Mouse (Mus musculus) adrenal gland, postnatal 36 days (tissue): Measurements from ENCODE around the gene Cyp2d11. TPM values are rescaled to one million over a fixed set of nuclear protein-coding genes. Genes with fewer than 3 reads are reported as not detected.
"Not testable (repeated sequence)": the region's sequence is repeated elsewhere in the genome, so short reads cannot be mapped to it uniquely, and the experiment has no call there.

ENCODE experiments used
- DNase-seq, 2 experiments: peaks; one replicate each; pipeline ENCODE4 v3.0.0; 2021; ENCODE audit warnings: mixed read lengths in 1 of 2
- long read RNA-seq, 2 experiments: library from polyadenylated mRNA; stranded (forward); transcript quantifications; one replicate each; pipeline ENCODE4 v2.0.0; 2021; ENCODE audit warnings: borderline sequencing depth in 2 of 2
- total RNA-seq, 2 experiments: library from RNA; stranded (reverse); gene quantifications; 2 replicates each; pipeline ENCODE4 v1.2.3; 2021

The Cyp2d11 gene
- total RNA-seq: not detected
- long read RNA-seq, experiment 1: 0 reads
- long read RNA-seq, experiment 2: 0 reads

DNA sequence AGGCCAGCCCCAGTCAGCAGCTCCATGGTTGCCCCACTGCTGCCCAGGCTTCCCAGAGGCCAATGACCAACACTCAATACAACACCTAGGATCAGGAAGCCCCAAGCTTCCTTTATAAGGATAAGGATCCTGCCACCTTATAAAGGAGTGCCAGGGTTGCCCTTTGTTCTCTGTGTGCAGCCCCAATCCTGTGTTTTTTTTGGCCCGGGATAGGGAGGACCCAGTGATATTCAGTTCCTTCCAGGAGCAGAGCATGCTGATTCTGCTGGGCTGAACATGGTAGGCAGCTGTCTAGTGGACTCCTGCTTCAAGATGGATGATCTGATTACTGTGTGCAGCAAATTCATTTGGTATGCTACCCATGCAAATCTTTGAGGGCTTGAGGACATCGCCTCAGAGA, at the start of gene Cyp2d11:
Gene Cyp2d11 (minus strand): TSS at position 101 of the 400 bp plus-strand sequence.
- not testable (repeated sequence) for DNase-seq

DNA sequence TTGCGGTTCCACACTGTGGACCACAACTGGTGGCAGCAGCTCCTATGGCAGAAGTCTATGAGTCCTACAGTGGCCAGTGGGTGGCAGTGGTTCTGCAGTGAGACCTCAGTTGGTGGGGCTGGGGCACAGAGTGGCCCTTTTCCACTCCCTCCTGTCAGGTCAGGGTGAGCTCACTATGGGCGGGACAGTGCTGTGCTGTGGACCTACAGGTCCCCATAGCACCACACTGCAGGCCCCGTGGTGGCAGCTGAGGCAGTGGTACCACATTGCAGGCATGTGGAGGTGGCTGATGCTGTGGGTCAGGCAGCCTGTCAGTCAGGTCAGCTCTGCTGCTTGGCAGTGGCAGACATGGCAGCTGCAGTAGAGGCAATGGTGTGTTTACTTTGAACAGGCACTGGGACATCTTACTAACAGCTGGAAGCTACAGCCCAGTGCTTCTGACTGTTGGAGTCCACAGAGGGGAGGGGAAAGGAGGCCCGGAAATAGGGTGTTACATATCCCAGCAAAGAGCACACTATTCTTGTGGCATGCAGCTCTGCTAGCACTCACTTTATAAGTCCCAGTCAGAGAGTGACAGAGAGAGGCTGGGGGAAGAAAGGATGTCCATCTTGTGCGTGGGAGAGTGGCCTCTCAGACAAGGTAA, 44.3 kb upstream of the Cyp2d11 start:
- DNase-seq: no peak

DNA sequence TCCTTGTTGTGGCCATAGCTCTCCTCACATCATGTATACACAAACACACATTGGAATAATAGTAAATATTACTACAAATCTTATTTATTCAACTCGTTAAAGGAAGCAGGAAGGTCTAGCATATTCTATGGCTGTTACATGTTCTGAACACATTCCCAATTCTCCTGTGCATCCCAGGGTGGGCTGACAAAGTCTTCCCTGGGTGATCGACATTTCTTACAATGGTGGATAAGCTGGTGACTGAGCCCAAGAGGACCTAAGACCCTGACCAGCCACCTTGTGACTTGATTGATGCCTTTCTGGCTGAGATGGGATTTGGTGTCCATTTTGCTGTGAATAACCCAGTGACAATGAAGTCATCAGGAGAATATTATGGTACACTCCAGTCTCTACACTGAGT, 41.8 kb upstream of the Cyp2d11 start:
- no peak for DNase-seq

DNA sequence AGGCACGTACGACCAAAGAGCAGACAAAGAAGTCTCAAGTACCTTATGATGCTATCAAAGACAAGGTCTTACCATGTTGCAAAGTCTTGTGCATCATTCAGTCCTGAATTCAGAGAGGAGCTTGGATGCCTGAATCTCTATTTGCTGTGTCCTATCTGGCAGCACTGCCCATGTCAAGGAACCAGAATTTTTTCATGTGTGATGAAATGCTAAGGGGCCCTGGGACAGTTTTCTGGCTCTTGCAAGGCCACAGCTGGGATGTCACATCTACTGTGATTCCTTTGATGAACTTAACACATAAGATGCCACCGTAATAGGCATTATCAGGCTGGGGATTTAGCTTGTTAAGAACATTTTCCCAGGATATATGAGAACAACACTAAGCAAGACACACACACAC, 41.2 kb upstream of the Cyp2d11 start:
- DNase-seq: no peak

DNA sequence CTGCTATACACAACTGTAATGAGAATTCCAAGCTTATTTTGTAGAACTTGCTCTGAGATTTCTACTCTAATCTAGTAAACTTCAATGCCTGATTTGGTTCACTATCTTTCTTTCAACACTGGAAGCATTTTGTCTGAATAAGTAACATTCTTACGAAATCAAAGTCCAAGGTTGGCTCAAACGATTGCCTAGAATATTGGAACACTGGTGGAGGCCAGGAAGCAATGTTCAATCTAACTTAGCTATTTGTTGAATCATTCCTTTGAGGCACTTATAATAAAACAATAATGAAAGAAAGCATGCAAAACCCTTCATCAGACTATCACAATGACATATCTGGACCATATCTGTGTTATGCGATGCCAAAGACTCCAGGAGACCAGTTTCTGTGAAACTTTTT, 40.7 kb upstream of the Cyp2d11 start:
- no peak for DNase-seq

DNA sequence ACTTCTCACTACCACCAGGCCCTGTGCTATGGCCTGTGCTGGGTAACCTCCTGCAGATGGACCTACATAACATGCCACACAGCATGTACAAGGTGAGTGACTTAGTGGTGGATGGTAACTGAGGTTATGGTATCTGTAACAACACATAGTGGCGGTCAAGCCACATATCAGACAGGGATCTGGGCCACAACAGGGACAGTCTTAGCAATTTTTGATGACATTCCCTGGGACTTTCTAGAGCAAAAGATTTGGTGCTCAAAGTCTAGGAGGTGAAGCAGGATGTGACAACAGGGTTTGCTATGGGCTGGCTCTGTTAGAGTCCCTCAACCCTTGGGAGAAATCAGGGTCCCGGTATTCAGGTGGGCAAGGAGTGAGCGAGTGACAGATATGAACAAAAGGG, 39.8 kb upstream of the Cyp2d11 start:
- no peak for DNase-seq

DNA sequence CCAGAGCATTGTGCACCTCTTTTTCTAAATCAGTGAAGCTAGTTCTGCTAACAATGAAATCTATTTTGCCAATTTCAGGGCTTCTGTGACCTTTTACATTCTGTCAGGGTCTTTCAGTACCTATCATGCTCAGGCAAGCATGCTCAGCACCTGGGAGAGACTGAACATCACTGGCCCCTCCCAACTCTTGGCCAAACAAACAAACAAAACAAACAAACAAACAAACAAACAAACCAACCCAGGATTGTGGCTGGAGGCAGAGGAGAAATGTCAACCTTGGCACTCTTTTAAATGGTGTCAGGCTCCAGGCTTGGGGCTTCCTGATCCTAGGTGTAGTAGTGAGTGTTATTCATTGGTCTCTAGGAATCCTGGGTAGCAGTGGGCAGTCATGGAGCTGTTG, 39.3 kb upstream of the Cyp2d11 start, which contains the start of gene Cyp2d9:
Gene Cyp2d9 (plus strand): TSS at position 301 of the 400 bp plus-strand sequence.
- no peak for DNase-seq

DNA sequence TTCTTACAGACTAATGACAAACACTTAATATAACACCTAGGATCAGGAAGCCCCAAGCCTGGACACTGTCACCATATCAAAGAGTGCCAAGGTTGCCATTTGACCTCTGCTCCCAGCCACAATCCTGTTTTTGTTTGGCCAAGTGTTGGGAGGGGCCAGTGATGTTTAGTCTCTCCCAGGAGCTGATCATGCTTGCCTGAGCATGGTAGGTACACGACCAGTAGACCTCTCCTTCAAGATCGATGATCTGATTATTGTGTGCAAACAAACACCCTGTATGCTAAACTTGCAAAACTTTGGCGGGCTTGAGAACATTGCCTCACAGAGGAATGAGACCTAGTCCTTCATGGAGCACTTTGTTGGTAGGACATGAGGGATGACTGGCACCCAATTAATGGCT, 29.6 kb upstream of the Cyp2d11 start:
- DNase-seq: no peak

DNA sequence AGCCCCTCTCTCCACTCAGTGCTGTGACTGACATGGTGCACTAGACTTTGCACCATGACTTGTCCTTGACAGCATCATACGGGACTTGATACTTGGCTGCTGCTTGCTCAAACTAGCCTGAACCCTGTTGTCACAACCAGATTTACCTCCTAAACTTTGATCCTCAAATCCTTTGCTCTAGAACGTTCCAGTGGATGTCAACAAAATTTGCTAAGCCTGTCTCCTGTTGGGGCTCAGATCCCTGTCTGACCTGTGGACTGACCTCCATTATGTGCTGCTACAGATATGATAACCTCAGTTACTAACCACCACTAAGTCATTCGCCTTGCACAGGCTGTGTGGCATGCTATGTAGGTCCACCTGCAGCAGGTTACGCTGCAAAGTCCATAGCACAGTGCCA, 29.1 kb upstream of the Cyp2d11 start:
- DNase-seq: no peak

DNA sequence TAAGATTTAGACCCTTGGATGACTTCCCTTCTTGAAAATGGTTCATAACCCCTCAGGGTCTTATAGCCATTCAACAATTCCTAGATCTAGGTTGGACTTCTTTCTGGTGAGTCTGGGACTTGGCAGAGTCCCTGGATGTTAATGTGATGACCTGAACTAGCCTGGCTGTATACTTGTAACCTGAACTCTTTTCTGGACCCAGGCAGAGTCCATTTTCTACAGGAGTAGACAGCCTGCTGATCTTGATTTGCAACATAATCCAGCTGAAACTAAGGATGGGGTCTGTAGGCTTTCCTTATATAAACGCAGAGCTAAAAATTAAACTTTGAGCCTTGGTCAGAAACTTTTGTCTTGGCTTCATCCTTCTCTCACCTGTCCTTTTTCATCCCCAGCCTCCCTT, 24.8 kb upstream of the Cyp2d11 start:
- no peak for DNase-seq

DNA sequence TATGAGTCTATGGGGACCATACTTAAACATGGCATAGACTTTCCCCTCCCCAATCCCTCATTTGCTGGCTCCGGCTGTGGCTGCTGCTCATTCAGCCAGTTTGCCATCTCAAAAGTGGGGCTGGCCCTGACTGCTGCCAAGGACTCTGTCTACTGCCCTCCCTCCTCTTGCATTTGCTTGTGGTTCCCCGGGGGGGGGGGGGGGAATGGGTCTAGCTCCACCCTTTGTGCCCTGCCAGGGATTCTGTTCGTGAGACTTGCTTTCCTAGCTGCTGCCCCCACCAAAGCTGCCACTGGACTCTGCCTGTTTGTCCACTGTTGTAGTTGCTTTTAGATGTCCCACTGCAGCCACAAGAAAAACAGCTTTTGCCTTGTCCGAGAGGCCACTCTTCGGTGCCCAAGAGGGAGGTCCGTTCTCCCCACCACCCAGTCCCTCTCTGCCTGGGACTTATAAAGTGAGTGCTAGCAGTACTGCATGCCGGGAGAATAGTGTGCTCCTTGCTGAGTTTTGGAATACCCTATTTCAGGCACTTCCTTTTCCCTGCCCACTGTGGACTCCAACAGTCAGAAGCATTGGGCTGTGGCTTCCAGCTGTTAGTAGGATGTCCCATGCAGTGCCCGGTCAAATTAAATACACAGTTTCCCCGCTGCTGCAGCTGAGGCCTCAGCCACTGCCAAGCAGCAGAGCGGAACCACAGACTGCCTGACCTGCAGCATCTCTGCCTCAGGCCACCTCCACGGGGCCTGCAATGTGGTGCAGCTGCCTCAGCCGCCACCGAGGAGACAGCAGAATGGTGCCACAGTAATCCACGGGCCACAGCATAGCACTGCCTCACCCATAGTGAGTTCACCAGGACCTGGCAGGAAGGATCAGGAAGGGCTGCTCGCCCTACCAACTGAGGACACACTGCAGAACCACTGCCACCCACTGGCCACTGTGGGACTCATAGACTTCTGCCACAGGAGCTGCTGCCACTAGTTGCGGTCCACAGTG, 23.3 kb upstream of the Cyp2d11 start:
- peak; percentile 90 for DNase-seq

DNA sequence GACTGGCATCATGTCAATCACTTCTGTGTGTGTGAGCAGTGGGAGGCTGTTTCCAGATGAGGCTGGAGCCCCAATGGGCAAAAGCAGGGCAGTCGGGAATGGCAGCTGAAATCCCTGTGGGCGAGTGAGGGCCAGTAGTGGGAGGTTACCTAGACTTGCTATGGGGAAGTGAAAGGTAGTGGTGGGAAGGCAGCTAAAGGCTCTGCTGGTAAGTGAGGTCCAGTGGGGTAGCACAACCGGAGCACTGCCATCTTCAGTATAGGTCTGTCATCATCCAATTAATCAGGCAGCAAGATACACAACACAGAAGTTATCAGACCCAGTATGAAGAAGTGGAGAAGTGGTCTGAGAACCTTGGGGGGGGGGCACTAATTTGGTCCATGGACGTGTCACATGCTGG, 13.7 kb upstream of the Cyp2d11 start:
- no peak for DNase-seq

DNA sequence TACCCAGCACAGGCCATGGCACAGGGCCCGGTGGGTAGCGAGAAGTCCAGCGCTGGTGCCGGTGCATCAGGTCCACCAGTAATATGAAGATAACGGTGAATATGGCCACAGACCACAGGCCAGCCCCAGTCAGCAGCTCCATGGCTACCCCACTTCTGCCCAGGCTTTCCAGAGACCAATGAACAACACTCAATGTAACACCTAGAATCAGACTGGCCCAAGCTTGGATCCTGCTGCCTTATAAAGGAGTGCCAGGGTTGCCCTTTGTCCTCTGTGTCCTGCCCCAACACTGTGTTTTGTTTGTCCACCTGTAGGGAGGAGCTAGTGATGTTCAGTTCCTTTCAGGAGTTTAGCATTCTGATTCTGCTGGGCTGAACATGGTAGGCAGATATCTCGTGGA, 13.2 kb upstream of the Cyp2d11 start, which contains the start of gene Cyp2d10:
Gene Cyp2d10 (minus strand): TSS at position 215 of the 400 bp plus-strand sequence.
- no peak for DNase-seq

DNA sequence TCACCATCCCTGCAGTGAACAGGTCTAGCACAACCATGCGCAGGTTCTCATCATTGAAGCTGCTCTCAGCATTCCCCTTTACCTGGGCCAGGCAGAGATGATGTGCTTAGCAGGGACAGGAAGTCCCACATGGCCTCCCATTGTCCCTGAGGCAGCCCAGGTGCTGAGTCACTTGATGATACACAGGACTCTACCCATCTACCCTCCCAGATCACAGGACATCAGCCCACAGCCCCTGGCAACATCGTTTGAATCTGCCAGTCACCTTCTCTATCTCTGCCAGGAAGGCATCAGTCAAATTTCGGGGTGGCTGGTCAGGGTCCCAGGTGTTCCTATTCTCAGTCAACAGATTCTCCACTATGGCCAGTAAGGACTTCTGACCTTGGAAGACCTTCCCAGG, 10.3 kb upstream of the Cyp2d11 start:
- DNase-seq: no peak

DNA sequence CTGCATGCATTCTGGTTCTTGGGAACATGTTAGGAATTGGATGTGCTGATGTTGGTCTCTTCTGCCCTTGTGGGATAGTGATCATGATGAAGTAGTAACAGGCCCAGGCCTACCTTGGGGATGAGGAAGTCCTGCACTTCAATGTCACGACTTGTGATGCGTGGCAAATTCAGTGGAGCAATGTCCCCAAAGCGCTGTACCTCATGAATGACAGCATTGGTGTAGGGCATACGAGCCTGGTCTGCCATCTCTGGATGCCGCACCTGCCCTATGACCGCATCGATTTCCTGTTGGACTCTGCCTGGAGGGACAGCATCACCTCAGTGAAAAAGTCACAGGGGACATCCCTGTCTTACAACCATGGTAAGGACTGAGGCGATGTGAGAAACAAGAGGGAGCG, 9.8 kb upstream of the Cyp2d11 start:
- no peak for DNase-seq

DNA sequence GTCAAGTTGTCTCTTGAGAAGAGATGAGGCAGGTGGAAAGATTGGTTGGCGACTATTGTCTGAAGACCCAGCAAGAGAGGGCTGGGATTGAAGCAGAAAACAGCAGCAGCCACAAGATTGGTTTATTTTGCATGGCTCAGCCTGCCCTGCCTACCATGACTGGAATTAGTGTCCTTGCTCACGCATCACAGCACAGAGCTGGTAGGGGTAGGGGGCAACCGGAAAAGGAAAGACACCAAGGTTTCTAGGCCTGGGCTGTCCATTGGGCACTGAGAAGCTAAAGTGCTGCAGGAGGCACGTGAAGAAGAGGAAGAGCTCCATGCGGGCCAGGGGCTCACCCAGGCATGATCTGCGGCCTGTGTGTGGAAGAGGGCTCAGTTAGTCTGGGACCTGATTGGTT, 8.9 kb upstream of the Cyp2d11 start:
- DNase-seq: no peak

DNA sequence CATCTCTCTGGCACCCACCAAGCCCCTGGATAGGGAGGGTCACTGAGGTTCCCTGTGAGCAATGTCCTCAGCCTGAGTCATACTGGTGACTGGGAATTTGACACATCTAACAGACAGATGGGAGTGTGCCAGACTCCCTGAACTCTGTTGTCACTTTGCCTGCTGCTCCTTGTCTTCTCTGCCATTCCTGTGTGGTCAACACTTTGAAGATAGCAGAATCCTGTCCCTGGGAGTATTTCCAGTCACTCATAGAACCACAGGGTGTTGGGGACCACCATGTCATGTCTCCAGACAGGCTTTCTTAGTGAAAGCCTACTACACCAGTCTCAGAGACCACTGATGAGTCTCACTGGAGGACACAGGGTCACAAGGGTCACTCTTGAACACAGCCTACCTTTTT, 8.3 kb upstream of the Cyp2d11 start:
- DNase-seq: no peak

DNA sequence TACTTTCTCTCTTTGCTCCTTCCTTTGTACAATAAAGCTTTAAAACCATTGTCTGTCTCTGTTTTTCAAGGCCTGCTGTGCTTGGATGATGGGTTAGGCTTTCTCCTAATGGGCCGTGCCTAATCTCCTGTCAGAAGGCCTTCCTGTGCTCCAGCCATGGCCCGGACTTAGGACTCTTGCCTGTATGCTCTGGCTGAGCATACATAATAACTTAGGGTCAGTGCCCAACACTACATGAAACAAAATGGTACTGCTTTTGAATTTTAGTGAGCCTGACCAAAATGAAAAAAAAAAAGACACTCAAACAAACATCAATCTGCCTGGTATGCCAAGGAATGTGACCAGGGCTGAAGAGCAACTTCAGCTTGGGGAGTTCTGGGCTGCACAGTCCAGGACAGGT, 7.7 kb upstream of the Cyp2d11 start:
- DNase-seq: no peak

DNA sequence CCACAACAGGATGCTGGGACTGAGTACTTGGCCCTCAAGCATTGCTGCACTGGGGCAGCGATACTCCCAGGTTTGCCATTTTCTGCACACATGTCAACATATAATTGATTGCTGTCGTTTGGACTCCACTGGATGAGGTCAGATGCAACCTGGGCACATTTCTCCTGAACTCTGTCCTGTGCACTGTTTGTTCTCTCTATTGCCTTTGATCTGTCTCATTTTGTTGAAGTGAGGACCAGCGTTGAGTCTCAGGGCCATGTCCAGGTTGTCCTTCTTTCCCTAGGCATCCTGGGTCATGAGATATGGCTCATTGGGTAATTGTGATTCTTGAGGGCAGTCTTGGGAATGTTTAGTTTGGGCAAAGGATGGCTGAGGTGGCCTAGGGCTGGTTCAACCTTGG, 2.1 kb upstream of the Cyp2d11 start:
- DNase-seq: not testable (repeated sequence)

DNA sequence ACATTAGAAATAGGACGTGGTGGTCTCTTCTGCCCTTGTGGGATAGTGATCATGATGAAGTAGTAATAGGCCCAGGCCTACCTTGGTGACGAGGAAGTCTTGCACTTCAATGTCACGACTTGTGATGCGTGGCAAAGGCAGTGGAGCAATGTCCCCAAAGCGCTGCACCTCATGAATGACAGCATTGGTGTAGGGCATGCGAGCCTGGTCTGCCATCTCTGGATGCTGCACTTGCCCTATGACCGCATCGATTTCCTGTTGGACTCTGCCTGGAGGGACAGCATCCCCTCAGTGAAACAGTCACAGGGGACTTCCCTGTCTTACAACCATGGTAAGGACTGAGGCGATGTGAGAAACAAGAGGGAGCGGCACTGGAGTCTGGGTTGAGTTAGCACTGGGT, 3.9 kb downstream of the Cyp2d11 start:
- DNase-seq: not testable (repeated sequence)

DNA sequence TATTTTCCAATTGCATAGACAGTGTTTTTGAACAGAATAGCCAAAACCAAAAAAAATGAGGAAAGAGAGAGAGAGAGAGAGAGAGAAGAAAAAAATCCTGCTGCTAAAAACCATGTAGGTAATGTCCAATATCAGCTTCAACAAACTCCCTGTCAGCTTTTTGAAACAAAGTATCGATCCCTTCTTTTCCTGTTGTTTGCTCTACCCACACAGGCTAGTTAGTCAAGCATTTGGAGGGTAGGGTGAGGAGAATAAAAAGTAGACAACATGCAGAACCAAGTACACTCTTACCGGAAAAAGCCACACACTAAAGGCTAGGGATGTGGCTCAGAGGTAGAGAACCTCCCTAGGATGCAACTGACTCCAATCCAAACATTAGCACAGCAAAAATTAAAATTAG, 8.1 kb downstream of the Cyp2d11 start:
- no peak for DNase-seq

DNA sequence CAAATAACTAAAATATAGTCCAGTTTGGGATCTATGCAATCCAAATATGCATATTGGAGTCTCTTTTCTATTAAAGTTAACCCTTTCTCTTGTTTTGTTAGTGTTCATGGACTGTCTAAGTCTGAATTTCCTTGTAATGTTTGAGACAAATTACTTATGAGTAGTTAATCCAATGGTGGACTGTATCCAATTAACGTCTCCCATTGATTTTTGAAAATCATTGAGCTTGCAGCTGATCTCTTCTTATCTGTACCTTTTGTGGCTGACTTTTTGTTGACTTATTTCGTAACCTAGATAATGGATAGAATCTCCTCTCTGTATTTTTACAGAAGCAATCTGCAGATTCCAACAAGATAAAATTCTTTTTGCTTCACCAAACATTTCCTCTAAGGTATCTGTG, 11.4 kb downstream of the Cyp2d11 start:
- no peak for DNase-seq

DNA sequence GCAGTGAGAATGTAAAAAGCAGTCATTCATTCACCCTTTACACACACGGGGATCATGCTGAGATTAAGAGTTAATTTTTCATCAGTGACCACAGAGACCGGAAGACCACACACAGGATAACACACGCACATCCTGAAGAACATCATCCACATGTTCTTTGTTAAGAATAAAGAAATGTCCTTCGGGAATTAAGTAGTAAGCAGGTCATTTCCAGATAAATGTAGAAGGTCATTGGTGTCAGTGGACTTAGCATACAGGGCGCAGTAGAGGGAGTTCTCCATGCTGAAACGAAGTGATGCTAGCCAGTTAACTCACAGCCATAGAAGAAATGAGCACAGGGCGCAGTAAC, 13.1 kb downstream of the Cyp2d11 start:
- no peak for DNase-seq
